Mouse (Mus musculus) midbrain, embryonic 14.5 days (tissue): ENCODE data around the gene Nrxn1. TPM values are rescaled to one million over a fixed set of nuclear protein-coding genes. Genes with fewer than 3 reads are reported as not detected.

Experiments used
- ATAC-seq: fragments of 200-750 bp; cut with Nextera tagmentation; 2 replicates; pipeline ENCODE4 v1.8.0; 2017; ENCODE audit warnings: moderate number of reproducible peaks, moderate library complexity; ENCODE audit not compliant: low FRiP score, low TSS enrichment
- DNase-seq: peaks from one replicate; pipeline ENCODE4 v3.0.0-alpha.2; 2015
- H3K27ac ChIP-seq: fragments of 300-500 bp; sonication (generic); replicated peaks from 2 replicates; pipeline ENCODE4 v1.5.1; 2014; ENCODE audit warnings: mild to moderate bottlenecking, low read depth, low read length, moderate library complexity
- H3K27me3 ChIP-seq: fragments of 300-500 bp; sonication (generic); 2 replicates; pipeline ENCODE4 v1.6.1; 2014; ENCODE audit warnings: low read length, control low read depth, mixed read lengths; ENCODE audit not compliant: control insufficient read depth, insufficient read depth
- H3K36me3 ChIP-seq: fragments of 300-500 bp; sonication (generic); 2 replicates; pipeline ENCODE4 v1.6.1; 2014; ENCODE audit warnings: low read length, control low read depth; ENCODE audit not compliant: control insufficient read depth, insufficient read depth
- H3K4me1 ChIP-seq: fragments of 300-500 bp; sonication (generic); 2 replicates; pipeline ENCODE4 v1.6.1; 2014; ENCODE audit warnings: mild to moderate bottlenecking, antibody characterized with exemption, low read length, control low read depth; ENCODE audit not compliant: control insufficient read depth, insufficient read depth
- H3K4me2 ChIP-seq: fragments of 300-500 bp; sonication (generic); 2 replicates; pipeline ENCODE4 v1.6.1; 2014; ENCODE audit warnings: mild to moderate bottlenecking, low read length, moderate library complexity
- H3K4me3 ChIP-seq: fragments of 300-500 bp; sonication (generic); replicated peaks from 2 replicates; pipeline ENCODE4 v1.5.1; 2014; ENCODE audit warnings: low read depth, low read length
- H3K9ac ChIP-seq: fragments of 300-500 bp; sonication (generic); replicated peaks from 2 replicates; pipeline ENCODE4 v1.6.1; 2014; ENCODE audit warnings: mild to moderate bottlenecking, low read length, moderate library complexity
- H3K9me3 ChIP-seq: fragments of 300-500 bp; sonication (generic); 2 replicates; pipeline ENCODE4 v1.6.1; 2016; ENCODE audit warnings: low read length, control low read depth, mixed read lengths; ENCODE audit not compliant: control insufficient read depth
- WGBS: fragments of 180-500 bp; shearing (Covaris S2); extraction: QIAGEN DNeasy Blood & Tissue Kit; methylation state at CpG from one replicate; pipeline ENCODE4 v1.1.7; 2014; 5-methylcytosine and 5-hydroxymethylcytosine counted together
- polyA plus RNA-seq: library from polyadenylated mRNA; unstranded; fragments of >200 nt; fragmentation: Nextera tagmentation; extraction: Ambion mirVana; gene quantifications from 2 replicates; pipeline ENCODE4 v1.2.1, GENCODE M21; 2014

Gene Nrxn1
- polyA plus RNA-seq, 1 experiment from 2014 or later = 171 TPM

DNA sequence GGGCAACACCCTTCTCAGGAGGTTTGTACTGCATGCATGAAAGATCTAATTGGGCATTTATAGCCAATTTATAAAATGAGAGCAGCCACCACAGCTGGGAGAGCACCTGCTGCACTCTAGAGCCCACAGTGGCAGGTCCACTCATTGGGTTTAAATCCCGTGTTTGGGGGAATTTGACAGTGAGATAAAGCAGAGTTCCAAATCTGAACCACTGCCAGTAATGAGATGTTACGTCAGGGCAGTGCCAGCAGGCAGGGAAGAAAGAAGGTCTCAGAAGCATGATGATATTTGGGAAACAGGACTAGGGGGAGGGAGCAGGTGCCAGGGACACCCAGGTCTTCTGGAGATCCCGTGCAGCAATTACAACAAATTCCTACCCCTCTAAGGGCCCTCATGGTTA lies 509.7 kb downstream of the Nrxn1 start:
- Histone ChIP-seq H3K27ac (0 out of 2 replicates have a peak overlapping the region, but pooled peaks have one; percentile 26), H3K4me2 (no peak overlapping the region), H3K9me3 (no peaks in the 10 kb centered on the region), H3K27me3 (no peaks in the 10 kb centered on the region), H3K4me3 (no peak overlapping the region), H3K36me3 (no peaks in the 10 kb centered on the region), H3K9ac (no peak overlapping the region), H3K4me1 (peaks cover 8% of the 10 kb centered on the region; the same call in 1 of the 2 replicates)
- no peak for DNase-seq
- WGBS = 46% methylated on average over 3 of the region's 3 CpGs
- no peak for ATAC-seq

- no peak for DNase-seq
- no peaks in the 10 kb centered on the region for H3K9me3 ChIP-seq
Observed at GRCm38 (mm10) chr17:90569877-90570276, 523.0 kb downstream of the Nrxn1 start.

DNA sequence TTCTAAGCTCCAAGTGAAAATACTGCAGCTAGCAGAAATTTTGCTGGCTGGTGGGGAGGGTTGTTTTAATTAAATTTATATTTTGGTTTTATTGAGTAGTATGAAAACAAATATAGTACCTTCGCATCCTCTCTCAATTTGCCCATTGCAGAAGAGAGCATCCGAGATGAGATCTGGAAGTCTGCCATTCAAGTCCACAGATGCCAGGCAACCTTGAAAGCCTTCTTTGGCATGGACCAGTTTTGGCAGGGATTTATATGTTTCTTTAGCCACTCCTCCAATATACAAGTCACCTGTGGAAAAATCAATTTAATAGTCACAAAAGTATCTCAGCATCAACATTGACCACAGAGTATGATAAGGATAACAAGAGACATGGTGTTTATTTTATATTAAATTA lies 527.7 kb downstream of the Nrxn1 start:
- Histone ChIP-seq H3K36me3 (no peaks in the 10 kb centered on the region), H3K4me3 (no peak overlapping the region), H3K27ac (no peak overlapping the region), H3K27me3 (no peaks in the 10 kb centered on the region), H3K9me3 (no peaks in the 10 kb centered on the region), H3K4me1 (no peaks in the 10 kb centered on the region), H3K9ac (no peak overlapping the region), H3K4me2 (no peak overlapping the region)
- 92% methylated on average over 2 of the region's 2 CpGs for WGBS
- no peak for ATAC-seq
- DNase-seq = no peak

More at GRCm38 (mm10) chr17:90569877-90570276, 523.0 kb downstream of the Nrxn1 start:
- ATAC-seq = no peak
- Histone ChIP-seq H3K9ac (no peak overlapping the region), H3K4me3 (no peak overlapping the region), H3K4me1 (no peaks in the 10 kb centered on the region), H3K4me2 (no peak overlapping the region), H3K27me3 (no peaks in the 10 kb centered on the region), H3K36me3 (no peaks in the 10 kb centered on the region), H3K27ac (no peak overlapping the region)
- 87% methylated on average over 2 of the region's 2 CpGs for whole genome bisulfite sequencing

DNA sequence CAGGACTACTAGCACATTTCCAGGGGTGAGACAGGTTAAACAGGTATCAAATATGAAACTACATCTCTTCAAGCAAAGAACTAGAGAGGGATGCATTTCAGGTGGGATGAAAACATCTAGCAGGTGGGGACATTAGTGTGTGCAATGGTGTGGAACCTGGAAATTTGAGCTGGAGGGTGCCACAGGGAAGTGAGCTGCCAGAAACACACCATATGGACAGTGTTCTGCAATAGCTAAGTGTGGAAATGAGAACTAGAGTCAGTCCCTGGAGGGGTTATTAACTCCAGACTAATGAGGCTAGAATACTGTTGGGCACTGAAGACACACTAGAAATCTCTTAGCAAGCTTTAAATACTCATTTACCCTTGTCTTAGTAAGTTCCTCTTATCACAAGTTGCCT lies 536.5 kb downstream of the Nrxn1 start:
- H3K9me3 ChIP-seq = no peaks in the 10 kb centered on the region
- no peak overlapping the region for H3K4me3 ChIP-seq
- no peaks in the 10 kb centered on the region for H3K36me3 ChIP-seq
- DNase-seq = peak; percentile 19
- no peak overlapping the region for H3K4me2 ChIP-seq
- H3K27ac ChIP-seq = no peak overlapping the region
- H3K27me3 ChIP-seq = no peaks in the 10 kb centered on the region
- no peaks in the 10 kb centered on the region for H3K4me1 ChIP-seq
- H3K9ac ChIP-seq = no peak overlapping the region
- ATAC-seq = no peak

DNA sequence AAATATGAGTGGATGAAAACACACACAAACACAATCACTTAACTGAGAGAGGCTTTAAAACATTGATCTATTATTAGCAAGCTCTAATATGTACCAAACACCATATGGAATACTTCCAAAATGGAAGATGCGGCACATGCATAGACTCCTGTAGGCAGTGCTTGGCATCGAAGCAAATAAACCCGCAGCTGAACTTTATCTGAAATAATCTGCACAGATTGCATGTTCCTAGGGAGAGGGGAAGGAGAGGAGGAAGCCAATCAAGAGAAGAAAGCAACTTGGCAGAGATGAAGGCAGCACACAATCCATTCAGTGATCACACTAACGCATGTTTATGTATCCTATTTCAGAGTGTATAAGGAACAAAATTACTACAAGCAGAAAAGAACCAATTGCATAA lies 542.5 kb downstream of the Nrxn1 start:
- Histone ChIP-seq H3K9me3 (no peaks in the 10 kb centered on the region), H3K4me1 (no peaks in the 10 kb centered on the region), H3K4me2 (no peak overlapping the region), H3K9ac (no peak overlapping the region), H3K27ac (no peak overlapping the region), H3K4me3 (no peak overlapping the region), H3K36me3 (no peaks in the 10 kb centered on the region), H3K27me3 (no peaks in the 10 kb centered on the region)
- WGBS = 96% methylated on average over 4 of the region's 4 CpGs
- ATAC-seq (no peak), DNase-seq (no peak)

DNA sequence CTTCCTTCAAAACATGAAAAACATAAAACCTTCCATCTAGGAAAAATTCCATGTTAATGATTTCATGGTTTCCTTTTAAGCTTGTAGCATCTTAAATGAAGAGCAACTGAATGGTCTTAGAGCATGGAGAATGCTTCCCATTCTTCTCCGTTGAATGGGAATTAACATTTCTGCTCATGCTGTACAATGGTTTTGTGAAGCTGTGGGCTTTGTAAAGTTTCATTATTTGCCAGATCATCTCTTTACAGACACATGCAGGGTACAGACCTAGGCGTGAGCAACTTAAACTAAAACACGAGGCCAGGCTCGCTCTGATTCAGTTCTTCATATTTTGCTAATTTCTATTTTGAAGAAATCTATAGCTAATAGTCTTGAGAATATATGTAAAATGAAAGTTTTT lies 546.1 kb downstream of the Nrxn1 start:
- Histone ChIP-seq H3K27ac (no peak overlapping the region), H3K36me3 (no peaks in the 10 kb centered on the region), H3K9me3 (no peaks in the 10 kb centered on the region), H3K4me2 (no peak overlapping the region), H3K27me3 (no peaks in the 10 kb centered on the region), H3K4me3 (no peak overlapping the region), H3K9ac (no peak overlapping the region), H3K4me1 (0 out of 2 replicates have a peak, but pooled peaks cover 5% of the 10 kb centered on the region)
- 14% methylated on average over 4 of the region's 4 CpGs for WGBS
- DNase-seq = no peak
- no peak for ATAC-seq

- WGBS = 55% methylated on average over 8 of the region's 8 CpGs
- no peak overlapping the region for H3K4me2 ChIP-seq
- H3K27ac ChIP-seq = no peak overlapping the region
Observed at GRCm38 (mm10) chr17:90544639-90545259, 548.1 kb downstream of the Nrxn1 start.

GRCm38 (mm10) chr17:90543986-90544638 lies 548.8 kb downstream of the Nrxn1 start:
- H3K4me2 ChIP-seq = no peak overlapping the region
- H3K9ac ChIP-seq = no peak overlapping the region
- 0 out of 2 replicates have a peak, but pooled peaks cover 5% of the 10 kb centered on the region for H3K4me1 ChIP-seq
- H3K27me3 ChIP-seq = no peaks in the 10 kb centered on the region
- WGBS = 43% methylated on average over 4 of the region's 4 CpGs
- H3K4me3 ChIP-seq = no peak overlapping the region
- no peak overlapping the region for H3K27ac ChIP-seq
- ATAC-seq (no peak), DNase-seq (no peak)
- H3K36me3 ChIP-seq = no peaks in the 10 kb centered on the region
- H3K9me3 ChIP-seq = no peaks in the 10 kb centered on the region

More at GRCm38 (mm10) chr17:90544639-90545259, 548.1 kb downstream of the Nrxn1 start:
- Histone ChIP-seq H3K4me1 (0 out of 2 replicates have a peak, but pooled peaks cover 5% of the 10 kb centered on the region), H3K4me3 (no peak overlapping the region), H3K27me3 (no peaks in the 10 kb centered on the region), H3K9me3 (no peaks in the 10 kb centered on the region), H3K9ac (no peak overlapping the region), H3K36me3 (no peaks in the 10 kb centered on the region)
- DNase-seq (peak; percentile 21), ATAC-seq (no peak)

DNA sequence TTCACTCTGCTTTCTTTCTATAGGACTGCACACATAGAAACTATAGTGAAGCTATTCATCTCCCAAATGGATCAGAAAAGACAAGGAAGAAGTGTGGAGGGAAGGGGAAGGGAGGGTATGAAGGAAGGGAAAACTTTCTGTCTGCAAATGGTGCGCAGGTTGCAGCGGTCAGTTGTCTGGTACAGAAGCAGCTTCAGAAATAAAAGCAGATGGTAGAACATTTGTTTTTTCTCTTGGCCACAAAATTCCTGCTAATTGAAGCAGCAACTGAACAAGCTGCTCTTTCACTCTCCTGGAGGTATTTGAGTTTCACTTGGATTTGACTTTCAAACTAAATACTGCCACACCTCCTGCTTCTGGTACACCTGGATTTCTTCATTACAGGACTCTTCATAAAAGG lies 561.4 kb downstream of the Nrxn1 start:
- DNase-seq = no peak
- Histone ChIP-seq H3K4me3 (no peak overlapping the region), H3K4me1 (no peaks in the 10 kb centered on the region), H3K27me3 (no peaks in the 10 kb centered on the region), H3K9me3 (no peaks in the 10 kb centered on the region), H3K9ac (no peak overlapping the region), H3K27ac (no peak overlapping the region), H3K36me3 (no peaks in the 10 kb centered on the region), H3K4me2 (no peak overlapping the region)
- ATAC-seq = no peak
- 93% methylated on average over 2 of the region's 2 CpGs for WGBS
